Mouse (Mus musculus): ENCODE measurements around the gene Gapdhs.

- TF ChIP-seq CTCF (IDR thresholded peaks at IDR 0.05; ENCODE audit: low read depth) = no peak
- TF ChIP-seq EP300 (optimal IDR thresholded peaks at IDR 0.05) = no peak
Measured at GRCm38 (mm10) chr7:30785154-30785553, 41.7 kb upstream of the Gapdhs start.

All from stomach, postnatal 0 days (tissue).